Mouse (Mus musculus) hindbrain, embryonic 13.5 days (tissue): Measurements from ENCODE around the gene Ifitm3. TPM values are rescaled to one million over a fixed set of nuclear protein-coding genes. Genes with fewer than 3 reads are reported as not detected.

Experiments used
- ATAC-seq: fragments of 200-750 bp; cut with Nextera tagmentation; 2 replicates; pipeline ENCODE4 v1.8.0; 2017; ENCODE audit warnings: moderate TSS enrichment; ENCODE audit not compliant: low FRiP score
- H3K27ac ChIP-seq: fragments of 300-500 bp; sonication (generic); 2 replicates; pipeline ENCODE4 v1.5.1; 2015; ENCODE audit warnings: inconsistent platforms, mild to moderate bottlenecking, moderate library complexity
- H3K27me3 ChIP-seq: fragments of 300-500 bp; sonication (generic); 2 replicates; pipeline ENCODE4 v1.6.1; 2015; ENCODE audit warnings: mild to moderate bottlenecking, inconsistent platforms
- H3K36me3 ChIP-seq: fragments of 300-500 bp; sonication (generic); 2 replicates; pipeline ENCODE4 v1.6.1; 2015; ENCODE audit warnings: mild to moderate bottlenecking, inconsistent platforms
- H3K4me1 ChIP-seq: fragments of 300-500 bp; sonication (generic); replicated peaks from 2 replicates; pipeline ENCODE4 v1.6.1; 2015; ENCODE audit warnings: inconsistent platforms
- H3K4me2 ChIP-seq: fragments of 300-500 bp; sonication (generic); 2 replicates; pipeline ENCODE4 v1.6.1; 2015; ENCODE audit warnings: inconsistent platforms, mild to moderate bottlenecking, moderate library complexity
- H3K4me3 ChIP-seq: fragments of 300-500 bp; sonication (generic); 2 replicates; pipeline ENCODE4 v1.5.1; 2015; ENCODE audit warnings: mild to moderate bottlenecking, inconsistent platforms
- H3K9ac ChIP-seq: fragments of 300-500 bp; sonication (generic); 2 replicates; pipeline ENCODE4 v1.6.1; 2015; ENCODE audit warnings: mild to moderate bottlenecking, inconsistent platforms
- H3K9me3 ChIP-seq: fragments of 300-500 bp; sonication (generic); 2 replicates; pipeline ENCODE4 v1.6.1; 2016; ENCODE audit warnings: inconsistent platforms
- WGBS: fragments of 180-500 bp; shearing (Covaris S2); methylation state at CpG from one replicate; pipeline ENCODE4 v1.1.7; 2015; 5-methylcytosine and 5-hydroxymethylcytosine counted together
- polyA plus RNA-seq: library from polyadenylated mRNA; unstranded; fragments of >200 nt; fragmentation: Nextera tagmentation; extraction: Ambion mirVana; gene quantifications from 2 replicates; pipeline ENCODE4 v1.2.1, GENCODE M21; 2015

The Ifitm3 gene
- polyA plus RNA-seq, 1 experiment from 2014 or later = 29.1 TPM

DNA sequence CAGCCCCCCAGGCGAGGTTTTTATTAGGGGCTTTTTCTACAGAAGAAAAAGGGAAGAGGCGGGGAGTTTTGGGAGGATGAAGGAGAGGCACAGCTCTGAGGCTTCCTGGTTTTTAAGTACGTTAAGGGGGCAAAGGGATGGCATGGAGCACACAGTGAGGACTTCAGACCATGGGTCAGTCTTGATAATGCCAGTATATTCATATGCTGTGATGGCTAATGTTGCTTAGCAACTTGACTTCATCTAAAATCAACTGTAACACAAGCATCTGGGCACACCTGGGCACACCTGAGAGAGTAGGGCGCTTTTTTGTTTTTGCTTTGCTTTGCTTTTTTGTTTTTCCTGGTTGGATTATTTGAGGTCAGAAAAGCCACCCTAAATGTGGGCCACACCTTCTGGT is 43.6 kb downstream of the Ifitm3 start, which contains the start of gene Ifitm1:
Ifitm1 (plus strand) TSS at position 301 of the 400 bp plus-strand sequence.
- Histone ChIP-seq H3K9me3 (no peaks in the 10 kb centered on the region), H3K27me3 (peaks cover 21% of the 10 kb centered on the region), H3K4me2 (no peak within 1 kb of the TSS), H3K36me3 (no peaks in the 10 kb centered on the region), H3K9ac (no peak within 1 kb of the TSS), H3K4me1 (no peaks in the 10 kb centered on the region), H3K27ac (no peak within 1 kb of the TSS), H3K4me3 (no peak within 1 kb of the TSS)
- no peak for ATAC-seq
- WGBS = 90% methylated on average over 4 of the region's 4 CpGs

DNA sequence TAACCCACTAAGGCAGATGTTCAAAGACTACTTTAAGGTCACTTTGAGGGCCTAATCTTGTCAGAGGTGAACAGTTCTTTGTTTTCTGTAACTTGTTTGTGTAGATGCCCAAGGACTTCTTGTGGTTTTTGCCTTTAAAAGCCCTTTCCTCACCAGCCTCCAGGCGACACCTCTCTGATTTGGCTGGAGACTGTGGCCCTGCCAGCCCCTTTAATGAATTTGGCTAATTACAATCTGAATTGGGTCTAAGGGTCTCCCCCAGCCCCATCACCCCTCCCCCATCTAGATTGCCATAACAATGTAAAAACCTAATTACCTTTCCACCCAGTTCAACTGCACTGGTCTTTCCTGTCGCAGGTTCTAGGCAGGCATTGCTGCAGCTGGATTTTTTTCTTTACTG is 47.8 kb downstream of the Ifitm3 start:
- WGBS = 57% methylated on average over 2 of the region's 2 CpGs
- Histone ChIP-seq H3K9ac (no peak overlapping the region), H3K4me1 (peaks cover 7% of the 10 kb centered on the region; the same call in 1 of the 2 replicates), H3K4me2 (no peak overlapping the region), H3K27ac (no peak overlapping the region), H3K36me3 (no peaks in the 10 kb centered on the region), H3K4me3 (no peak overlapping the region), H3K9me3 (no peaks in the 10 kb centered on the region), H3K27me3 (peaks cover 10% of the 10 kb centered on the region; the same call in 1 of the 2 replicates)
- ATAC-seq = no peak

DNA sequence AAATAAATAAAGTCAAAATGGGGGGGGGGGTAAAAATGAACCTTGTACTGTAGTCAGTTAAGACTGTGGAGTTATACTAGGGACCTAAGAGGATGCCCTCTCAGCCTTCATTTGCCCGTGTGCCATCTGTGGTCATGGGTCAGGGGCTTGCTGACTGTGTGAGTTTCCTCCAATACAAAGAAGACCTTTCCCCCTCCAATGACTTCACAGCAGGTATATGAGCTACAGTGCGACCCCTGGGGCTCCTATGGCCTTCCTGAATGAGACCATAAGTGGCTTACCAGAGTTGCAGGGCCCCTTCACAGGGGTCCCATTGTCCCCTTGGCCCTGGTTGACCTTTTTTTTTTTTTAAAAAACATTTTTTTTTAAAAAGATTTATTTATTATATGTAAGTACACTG is 49.2 kb downstream of the Ifitm3 start:
- no peaks in the 10 kb centered on the region for H3K36me3 ChIP-seq
- 0 out of 2 replicates have a peak, but pooled peaks cover 6% of the 10 kb centered on the region for H3K27me3 ChIP-seq
- WGBS = 49% methylated on average over 2 of the region's 2 CpGs
- no peak overlapping the region for H3K4me3 ChIP-seq
- no peak overlapping the region for H3K4me2 ChIP-seq
- peaks cover 7% of the 10 kb centered on the region; the same call in 1 of the 2 replicates for H3K4me1 ChIP-seq
- no peak overlapping the region for H3K9ac ChIP-seq
- ATAC-seq = no peak
- no peak overlapping the region for H3K27ac ChIP-seq
- no peaks in the 10 kb centered on the region for H3K9me3 ChIP-seq

DNA sequence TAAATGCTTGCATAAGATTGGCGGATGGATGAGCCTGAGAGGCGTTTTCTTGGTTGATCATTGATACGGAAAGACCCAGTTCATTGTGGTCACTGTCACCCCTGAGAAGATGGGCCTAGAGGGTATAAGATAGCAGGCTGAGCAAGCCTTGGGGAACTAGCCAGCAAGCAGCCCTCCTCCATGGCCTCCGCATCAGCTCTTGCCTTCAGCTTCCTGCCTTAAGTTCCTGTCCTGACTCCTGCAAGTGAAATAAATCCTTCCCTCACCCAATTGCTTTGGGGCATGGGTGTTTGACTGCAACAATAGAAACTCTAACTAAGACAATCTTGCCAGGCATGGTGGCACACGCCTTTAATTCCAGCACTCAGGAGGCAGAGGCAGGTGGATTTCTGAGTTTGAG is 50.5 kb downstream of the Ifitm3 start:
- ATAC-seq = no peak
- Histone ChIP-seq H3K9me3 (no peaks in the 10 kb centered on the region), H3K36me3 (no peaks in the 10 kb centered on the region), H3K27me3 (0 out of 2 replicates have a peak, but pooled peaks cover 11% of the 10 kb centered on the region), H3K4me2 (no peak overlapping the region), H3K9ac (no peak overlapping the region), H3K4me1 (peaks cover 11% of the 10 kb centered on the region), H3K27ac (no peak overlapping the region), H3K4me3 (no peak overlapping the region)
- 62% methylated on average over 5 of the region's 5 CpGs for WGBS

Other genes starting within 250 kb of the Ifitm3 start
- not detected in 2 replicates for gene Cyp2e1, start 247.0 kb downstream of the Ifitm3 start, polyA plus RNA-seq
- gene Syce1, start 222.9 kb downstream of the Ifitm3 start, polyA plus RNA-seq = 0.26 and 0.57 TPM in 2 replicates
- gene Zfp941, start 188.6 kb downstream of the Ifitm3 start, polyA plus RNA-seq = 24.1 and 26.6 TPM in 2 replicates
- gene Urah, start 175.8 kb downstream of the Ifitm3 start, polyA plus RNA-seq = not detected in 2 replicates
- not detected in 2 replicates for gene Scgb1c1, start 165.2 kb downstream of the Ifitm3 start, polyA plus RNA-seq
- gene Odf3, start 163.0 kb downstream of the Ifitm3 start, polyA plus RNA-seq = not detected in 2 replicates
- gene Gm45785, start 154.4 kb downstream of the Ifitm3 start, polyA plus RNA-seq = 0.84 TPM in 1 of 2 replicates, not detected in the other
- gene Ric8a, start 153.8 kb downstream of the Ifitm3 start, polyA plus RNA-seq = 96.7 and 98.5 TPM in 2 replicates
- 43.3 and 44.0 TPM in 2 replicates for gene Bet1l, start 153.2 kb downstream of the Ifitm3 start, polyA plus RNA-seq
- 278 and 284 TPM in 2 replicates for gene Psmd13, start 128.8 kb downstream of the Ifitm3 start, polyA plus RNA-seq
- gene Sirt3, start 128.5 kb downstream of the Ifitm3 start, polyA plus RNA-seq = 41.6 and 45.3 TPM in 2 replicates
- 0.69 TPM in 1 of 2 replicates, not detected in the other for gene Cox8b, start 110.3 kb downstream of the Ifitm3 start, polyA plus RNA-seq
- gene Nlrp6, start 89.9 kb downstream of the Ifitm3 start, polyA plus RNA-seq = 0.09 and 0.12 TPM in 2 replicates
- 8.8 and 10.4 TPM in 2 replicates for gene Pgghg, start 69.4 kb downstream of the Ifitm3 start, polyA plus RNA-seq
- gene Ifitm5, start 60.5 kb downstream of the Ifitm3 start, polyA plus RNA-seq = 0.36 and 1.7 TPM in 2 replicates
- not detected in 2 replicates for gene Gm45717, start 54.8 kb downstream of the Ifitm3 start, polyA plus RNA-seq
- gene Ifitm2, start 54.8 kb downstream of the Ifitm3 start, polyA plus RNA-seq = 211 and 226 TPM in 2 replicates
- gene Ifitm1, start 43.5 kb downstream of the Ifitm3 start, polyA plus RNA-seq = 13.4 and 13.6 TPM in 2 replicates
- 0.53 TPM in 2 replicates for gene Ifitm6, start 7.2 kb upstream of the Ifitm3 start, polyA plus RNA-seq
- gene Gm17387, start 18.4 kb upstream of the Ifitm3 start, polyA plus RNA-seq = not detected in 2 replicates
- 44.8 and 47.2 TPM in 2 replicates for gene B4galnt4, start 50.3 kb upstream of the Ifitm3 start, polyA plus RNA-seq
- 0.27 and 0.32 TPM in 2 replicates for gene Pkp3, start 67.4 kb upstream of the Ifitm3 start, polyA plus RNA-seq
- 1.7 and 2.9 TPM in 2 replicates for gene Sigirr, start 89.8 kb upstream of the Ifitm3 start, polyA plus RNA-seq
- 0.09 TPM in 1 of 2 replicates, not detected in the other for gene Ano9, start 107.0 kb upstream of the Ifitm3 start, polyA plus RNA-seq
- 79.8 and 83.6 TPM in 2 replicates for gene Ptdss2, start 111.6 kb upstream of the Ifitm3 start, polyA plus RNA-seq
- gene Rnh1, start 162.1 kb upstream of the Ifitm3 start, polyA plus RNA-seq = 51.1 and 53.5 TPM in 2 replicates
- gene Hras, start 183.2 kb upstream of the Ifitm3 start, polyA plus RNA-seq = 109 and 118 TPM in 2 replicates
- 10.3 and 11.2 TPM in 2 replicates for gene Lrrc56, start 183.4 kb upstream of the Ifitm3 start, polyA plus RNA-seq
- gene Lmntd2, start 203.3 kb upstream of the Ifitm3 start, polyA plus RNA-seq = 1.2 and 1.8 TPM in 2 replicates
- gene Rassf7, start 205.1 kb upstream of the Ifitm3 start, polyA plus RNA-seq = 27.4 and 32.9 TPM in 2 replicates
- 77.1 and 78.9 TPM in 2 replicates for gene Phrf1, start 218.0 kb upstream of the Ifitm3 start, polyA plus RNA-seq